In the genomic region with DNA sequence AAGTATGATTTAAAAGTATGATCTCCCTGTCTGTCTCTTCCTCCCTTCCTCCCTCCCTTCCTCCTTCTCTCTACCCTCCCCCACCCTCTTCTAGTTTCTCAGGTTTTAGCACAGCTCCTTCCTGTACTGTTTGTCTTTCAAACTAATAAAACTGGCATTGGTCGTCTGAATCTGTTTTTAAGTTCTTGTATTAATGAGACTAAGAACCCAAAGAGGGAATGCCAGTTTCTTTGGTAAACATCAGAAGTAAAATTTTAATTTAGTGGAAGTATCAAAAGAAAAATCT, we compare ENCODE assay signal across 8 mouse cellular contexts. TPM values are rescaled to one million over a fixed set of nuclear protein-coding genes. Genes with fewer than 3 reads are reported as not detected.
DNase-seq lines count a peak whose midpoint lies in the region; ATAC-seq and TF ChIP-seq lines count a peak whose summit lies in the region.
"Had no signal": no experiment of that assay in that cellular context is flagged by ENCODE, and none has a peak within 500 bp of the region (broad histone marks: within the 10 kb centered on the region; RNA-seq: fewer than 3 reads in every experiment).

No protein-coding gene starts in this region.

- H3K4me1 ChIP-seq in spleen, adult 2 months (ENCODE audit: control insufficient read depth, insufficient read depth, insufficient read length): peaks cover 3% of the 10 kb centered on the region; the same call in 1 of the 2 replicates
- H3K4me1 ChIP-seq in forebrain, embryonic 10.5 days: peaks cover 44% of the 10 kb centered on the region
- peaks cover 27% of the 10 kb centered on the region for H3K4me1 ChIP-seq in liver, embryonic 11.5 days (replicated peaks; ENCODE audit: control insufficient read depth, insufficient read depth, low read length)

- H3K27ac ChIP-seq in spleen, adult 2 months (ENCODE audit: insufficient read depth, low read length): no peak overlapping the region
- H3K27ac ChIP-seq in forebrain, embryonic 10.5 days: peak overlapping the region; percentile 94
- H3K27ac ChIP-seq in liver, embryonic 11.5 days (ENCODE audit: low read depth, low read length): peak overlapping the region; percentile 100

- DNase-seq in spleen, adult 2 months (ENCODE audit: low read depth in 1 of 2, low spot score in 2 of 2): no peak
- DNase-seq in spleen, postnatal 4 days (ENCODE audit: low spot score in 2 of 2): no peak
- no peak for DNase-seq in forebrain, embryonic 10.5 days (ENCODE audit: extremely low spot score, low spot score)
- DNase-seq in liver, embryonic 11.5 days (ENCODE audit: low spot score): no peak
- no peak for DNase-seq in frontal cortex, postnatal 10 days (ENCODE audit: low spot score in 2 of 2)
- no peak for DNase-seq in thymus, postnatal 14 days
- DNase-seq: right cerebral cortex, adult 18-20 months had no signal

- no peaks in the 10 kb centered on the region for H3K9me3 ChIP-seq in forebrain, embryonic 10.5 days
- H3K9me3 ChIP-seq in liver, embryonic 11.5 days (ENCODE audit: control insufficient read depth, low read length): no peaks in the 10 kb centered on the region

- no peaks in the 10 kb centered on the region for H3K27me3 ChIP-seq in spleen, adult 2 months (ENCODE audit: control insufficient read depth, insufficient read depth, low read length)
- H3K27me3 ChIP-seq in forebrain, embryonic 10.5 days (ENCODE audit: poor library complexity, severe bottlenecking): no peaks in the 10 kb centered on the region
- H3K27me3 ChIP-seq in liver, embryonic 11.5 days (replicated peaks; ENCODE audit: control insufficient read depth, insufficient read depth, low read length): no peaks in the 10 kb centered on the region

- no peak for TF ChIP-seq POLR2A in spleen, adult 2 months (IDR thresholded peaks at IDR 0.05; ENCODE audit: low read depth, low read length)

- H3K4me3 ChIP-seq in spleen, adult 2 months (ENCODE audit: extremely low read depth, insufficient read depth, insufficient read length): peak overlapping the region; percentile 47; the same call in 1 of the 2 replicates
- H3K4me3 ChIP-seq in forebrain, embryonic 10.5 days: peak overlapping the region; percentile 55
- peak overlapping the region; percentile 43 for H3K4me3 ChIP-seq in liver, embryonic 11.5 days (ENCODE audit: low read depth, low read length)

- H3K4me2 ChIP-seq in liver, embryonic 11.5 days: peak overlapping the region; percentile 87

- TF ChIP-seq CTCF in spleen, adult 2 months (IDR thresholded peaks at IDR 0.05; ENCODE audit: extremely low read depth, insufficient read depth, insufficient read length, insufficient replicate concordance): no peak

- no peaks in the 10 kb centered on the region for H3K36me3 ChIP-seq in spleen, adult 2 months (ENCODE audit: control insufficient read depth, insufficient read depth, low read length)
- no peaks in the 10 kb centered on the region for H3K36me3 ChIP-seq in forebrain, embryonic 10.5 days (replicated peaks)
- no peaks in the 10 kb centered on the region for H3K36me3 ChIP-seq in liver, embryonic 11.5 days (ENCODE audit: control insufficient read depth, insufficient read depth, low read length)

- H3K9ac ChIP-seq in liver, embryonic 11.5 days (ENCODE audit: low read depth, low read length): peak overlapping the region; percentile 75

- ATAC-seq in liver, embryonic 11.5 days (replicated peaks; ENCODE audit: low FRiP score): no peak
- ATAC-seq in granulocyte monocyte progenitor cell, adult 5-6 weeks (replicated peaks; ENCODE audit: poor library complexity, severe bottlenecking): no peak

- WGBS in spleen, adult 2 months: 2% methylated on average over 1 of the region's 1 CpGs
- WGBS in forebrain, embryonic 10.5 days: 7% methylated on average over 1 of the region's 1 CpGs
- 16% methylated on average over 1 of the region's 1 CpGs for WGBS in liver, embryonic 11.5 days

RNA-seq across cellular contexts. Expression of a gene that starts 5.5 kb away (rescaled TPM):
- polyA plus RNA-seq in spleen, adult 2 months (2012; rRNA removed): 19.1 and 20.9 TPM in 2 replicates
- 112 and 119 TPM in 2 replicates for polyA plus RNA-seq in forebrain, embryonic 10.5 days (2016; fragmentation: Nextera tagmentation; extraction: Ambion mirVana)
- 92.8 and 99.3 TPM in 2 replicates for polyA plus RNA-seq in liver, embryonic 11.5 days (2014; fragmentation: Nextera tagmentation; extraction: Ambion mirVana)
- 116 and 278 TPM in 2 replicates for total RNA-seq in granulocyte monocyte progenitor cell, adult 5-6 weeks (2014; fragmentation: Nextera tagmentation)
- total RNA-seq in granulocyte monocyte progenitor cell, adult 5-6 weeks (2017): 929 and 1,118 TPM in 2 replicates

RNA-seq across cellular contexts. Expression of a gene that starts 11.3 kb away (rescaled TPM):
- polyA plus RNA-seq in spleen, adult 2 months (2012; rRNA removed): 20.9 and 27.9 TPM in 2 replicates
- 7.1 and 7.2 TPM in 2 replicates for polyA plus RNA-seq in forebrain, embryonic 10.5 days (2016; fragmentation: Nextera tagmentation; extraction: Ambion mirVana)
- 7.7 and 8.5 TPM in 2 replicates for polyA plus RNA-seq in liver, embryonic 11.5 days (2014; fragmentation: Nextera tagmentation; extraction: Ambion mirVana)
- 52.8 and 62.0 TPM in 2 replicates for total RNA-seq in granulocyte monocyte progenitor cell, adult 5-6 weeks (2014; fragmentation: Nextera tagmentation)
- total RNA-seq in granulocyte monocyte progenitor cell, adult 5-6 weeks (2017): 83.5 and 136 TPM in 2 replicates

RNA-seq across cellular contexts. Expression of a gene that starts 12.7 kb away (rescaled TPM):
- 12.2 and 23.2 TPM in 2 replicates for polyA plus RNA-seq in spleen, adult 2 months (2012; rRNA removed)
- polyA plus RNA-seq in forebrain, embryonic 10.5 days (2016; fragmentation: Nextera tagmentation; extraction: Ambion mirVana): 1.5 TPM in 2 replicates
- 0.84 and 0.92 TPM in 2 replicates for polyA plus RNA-seq in liver, embryonic 11.5 days (2014; fragmentation: Nextera tagmentation; extraction: Ambion mirVana)
- total RNA-seq in granulocyte monocyte progenitor cell, adult 5-6 weeks (2014; fragmentation: Nextera tagmentation): not detected in 2 replicates
- total RNA-seq in granulocyte monocyte progenitor cell, adult 5-6 weeks (2017): 685 and 1,721 TPM in 2 replicates

RNA-seq across cellular contexts. Expression of a gene that starts 12.9 kb away (rescaled TPM):
- polyA plus RNA-seq in spleen, adult 2 months (2012; rRNA removed): 26.2 and 28.3 TPM in 2 replicates
- polyA plus RNA-seq in forebrain, embryonic 10.5 days (2016; fragmentation: Nextera tagmentation; extraction: Ambion mirVana): 5.8 and 6.9 TPM in 2 replicates
- 1.8 TPM in 2 replicates for polyA plus RNA-seq in liver, embryonic 11.5 days (2014; fragmentation: Nextera tagmentation; extraction: Ambion mirVana)
- 148 and 188 TPM in 2 replicates for total RNA-seq in granulocyte monocyte progenitor cell, adult 5-6 weeks (2014; fragmentation: Nextera tagmentation)
- total RNA-seq in granulocyte monocyte progenitor cell, adult 5-6 weeks (2017): 453 and 461 TPM in 2 replicates

RNA-seq across cellular contexts. Expression of a gene that starts 15.7 kb away (rescaled TPM):
- 57.5 and 66.9 TPM in 2 replicates for polyA plus RNA-seq in spleen, adult 2 months (2012; rRNA removed)
- polyA plus RNA-seq in forebrain, embryonic 10.5 days (2016; fragmentation: Nextera tagmentation; extraction: Ambion mirVana): 6.4 and 6.7 TPM in 2 replicates
- polyA plus RNA-seq in liver, embryonic 11.5 days (2014; fragmentation: Nextera tagmentation; extraction: Ambion mirVana): 5.7 and 6.3 TPM in 2 replicates
- total RNA-seq in granulocyte monocyte progenitor cell, adult 5-6 weeks (2014; fragmentation: Nextera tagmentation): 160 and 268 TPM in 2 replicates
- 1,365 and 1,429 TPM in 2 replicates for total RNA-seq in granulocyte monocyte progenitor cell, adult 5-6 weeks (2017)
